Mouse (Mus musculus) T-cell, adult 2 months (primary cell): ENCODE results near the gene St3gal3.

Source experiments
- DNase-seq: peaks from one replicate; pipeline ENCODE4 v3.0.0; 2022; ENCODE audit warnings: low spot score

The St3gal3 gene

GRCm38 (mm10) chr4:117982706-117983105 lies 152.0 kb downstream of the St3gal3 start:
- no peak for DNase-seq

- DNase-seq = no peak
Observed at GRCm38 (mm10) chr4:117981518-117981917, 153.2 kb downstream of the St3gal3 start.

- DNase-seq = no peak
Observed at GRCm38 (mm10) chr4:117980161-117980560, 154.6 kb downstream of the St3gal3 start.

GRCm38 (mm10) chr4:117979181-117979580 lies 155.5 kb downstream of the St3gal3 start:
- no peak for DNase-seq

- no peak for DNase-seq
Observed at GRCm38 (mm10) chr4:117978282-117978681, 156.4 kb downstream of the St3gal3 start.

- no peak for DNase-seq
Observed at GRCm38 (mm10) chr4:117977841-117978240, 156.9 kb downstream of the St3gal3 start.

GRCm38 (mm10) chr4:117977371-117977770 lies 157.3 kb downstream of the St3gal3 start:
- DNase-seq = no peak

- DNase-seq = no peak
Observed at GRCm38 (mm10) chr4:117975820-117976219, 158.9 kb downstream of the St3gal3 start.

- no peak for DNase-seq
Observed at GRCm38 (mm10) chr4:117974719-117975118, 160.0 kb downstream of the St3gal3 start.

- no peak for DNase-seq
Observed at GRCm38 (mm10) chr4:117972999-117973398, 161.7 kb downstream of the St3gal3 start.

- no peak for DNase-seq
Observed at GRCm38 (mm10) chr4:117964346-117965025, 170.2 kb downstream of the St3gal3 start.

GRCm38 (mm10) chr4:117957492-117957891 lies 177.2 kb downstream of the St3gal3 start:
- DNase-seq = no peak

GRCm38 (mm10) chr4:117947493-117947892 lies 187.2 kb downstream of the St3gal3 start:
- no peak for DNase-seq

GRCm38 (mm10) chr4:117946639-117947305 lies 187.9 kb downstream of the St3gal3 start:
- DNase-seq = no peak

GRCm38 (mm10) chr4:117943317-117943716 lies 191.4 kb downstream of the St3gal3 start:
- DNase-seq = no peak

GRCm38 (mm10) chr4:117936964-117937363 lies 197.8 kb downstream of the St3gal3 start:
- DNase-seq = no peak

GRCm38 (mm10) chr4:117934081-117934480 lies 200.6 kb downstream of the St3gal3 start:
- no peak for DNase-seq

GRCm38 (mm10) chr4:117933248-117933647 lies 201.5 kb downstream of the St3gal3 start:
- no peak for DNase-seq

GRCm38 (mm10) chr4:117929391-117929881 lies 205.3 kb downstream of the St3gal3 start, which contains the start of gene Artn:
Artn (minus strand) TSS chr4:117929763.
- no peak for DNase-seq

GRCm38 (mm10) chr4:117928699-117929241 lies 205.9 kb downstream of the St3gal3 start:
- no peak for DNase-seq

GRCm38 (mm10) chr4:117928234-117928633 lies 206.5 kb downstream of the St3gal3 start:
- DNase-seq = no peak

- DNase-seq = no peak
Observed at GRCm38 (mm10) chr4:117926545-117927482, 207.9 kb downstream of the St3gal3 start.
